Mouse (Mus musculus) right cerebral cortex, adult 18-20 months (tissue): ENCODE data around the gene AI464131.

ENCODE experiments used
- DNase-seq: peaks from one replicate; pipeline ENCODE4 v3.0.0; 2022; ENCODE audit warnings: mixed read lengths

The AI464131 gene

DNA sequence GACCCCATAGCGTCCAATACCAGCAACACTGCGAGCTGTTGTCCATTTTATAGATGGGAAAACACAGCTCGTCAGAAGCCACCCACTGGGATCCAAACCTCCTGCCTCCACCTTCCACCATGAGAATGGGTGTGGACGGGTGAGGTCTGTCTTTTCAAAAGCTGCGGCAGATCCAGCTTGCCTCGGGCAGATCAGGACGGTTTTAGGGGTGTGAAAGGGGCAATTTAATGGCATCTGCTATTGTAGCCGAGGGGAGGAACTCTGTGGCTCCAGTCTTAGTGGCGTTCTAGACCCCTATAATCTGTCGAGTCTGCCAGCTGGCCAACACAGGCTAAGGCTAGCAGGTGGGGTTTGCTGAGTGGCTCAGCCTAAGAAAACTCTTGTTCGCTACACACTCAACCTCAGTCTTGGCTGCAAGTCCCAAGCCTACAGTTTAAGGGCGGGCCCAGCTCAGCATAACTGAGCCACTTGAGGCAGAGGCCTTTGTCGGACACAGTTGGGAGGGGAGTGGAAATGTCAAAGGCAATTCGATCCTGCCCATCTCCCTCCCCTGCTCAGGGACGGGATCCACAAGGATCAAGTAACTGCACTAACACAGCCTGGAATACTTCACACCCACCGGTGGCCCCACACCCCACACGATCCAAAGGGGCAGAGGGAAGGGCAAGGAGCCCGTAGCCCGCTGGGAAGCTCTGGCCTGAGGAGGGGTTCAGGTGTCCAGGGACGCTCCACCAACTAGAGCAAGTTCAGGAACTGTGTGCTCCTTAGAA is 520 bp downstream of the AI464131 start:
- no peak for DNase-seq

DNA sequence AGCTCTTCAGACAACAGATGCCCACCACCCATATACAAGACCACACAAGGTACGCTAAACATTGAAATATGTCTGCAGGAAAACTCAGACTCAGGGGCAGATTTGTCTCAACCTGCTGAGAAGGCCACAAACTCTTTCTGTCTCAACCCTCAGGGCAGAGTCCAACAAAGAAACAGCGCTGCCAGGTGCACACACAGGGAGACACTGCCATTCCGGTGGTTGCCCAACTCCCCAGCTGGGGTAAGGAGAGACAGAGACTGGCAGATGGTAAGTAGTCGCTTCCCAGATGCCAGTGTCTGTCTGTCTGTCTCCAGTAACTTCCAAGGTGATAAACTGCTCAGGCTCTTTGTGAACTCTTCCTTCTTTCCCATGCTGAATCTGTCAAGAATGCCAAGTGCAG is 2.1 kb downstream of the AI464131 start:
- no peak for DNase-seq

DNA sequence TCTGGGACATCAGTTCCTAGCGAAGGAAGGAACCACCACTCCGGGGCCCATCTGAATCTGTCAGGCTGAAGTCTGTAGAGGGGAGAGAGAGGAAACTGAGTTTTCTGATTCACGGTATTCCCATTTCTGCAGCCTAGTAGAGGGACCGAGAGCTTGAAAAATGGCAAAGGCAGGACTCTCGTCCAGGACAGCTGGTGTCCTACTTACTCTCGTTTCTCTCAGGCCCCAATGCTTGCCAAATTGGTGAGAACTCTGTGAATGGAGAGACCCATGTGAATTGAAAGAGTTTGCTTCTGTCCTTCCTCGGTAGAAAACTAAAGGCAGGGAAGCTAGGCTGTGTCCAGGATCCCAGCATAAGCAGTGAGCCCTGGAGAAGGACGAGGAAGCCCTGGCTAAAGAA is 3.3 kb downstream of the AI464131 start:
- no peak for DNase-seq

DNA sequence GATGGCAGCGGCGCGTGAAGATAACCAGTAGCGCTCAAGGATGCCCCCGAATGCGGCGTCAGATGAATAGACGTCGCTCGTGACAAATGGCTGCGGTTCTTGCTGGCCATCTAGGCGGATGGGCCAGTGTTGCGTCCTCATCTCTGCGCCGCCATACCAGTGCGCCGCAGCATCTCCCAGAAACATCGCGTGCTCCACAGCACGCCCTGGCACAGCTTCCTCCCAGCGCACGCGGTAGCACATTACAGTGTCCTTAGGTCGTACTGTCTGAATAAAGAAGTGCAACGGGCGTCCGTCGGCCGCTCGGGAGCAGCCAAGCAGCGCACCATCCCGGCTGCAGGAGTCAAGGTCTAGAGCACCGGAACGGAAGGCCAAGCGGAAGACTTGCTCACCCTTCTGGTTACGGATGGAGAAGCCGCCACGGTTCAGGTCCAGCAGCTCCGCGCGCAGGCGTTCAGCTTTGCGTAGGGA is 3.9 kb downstream of the AI464131 start:
- no peak for DNase-seq

DNA sequence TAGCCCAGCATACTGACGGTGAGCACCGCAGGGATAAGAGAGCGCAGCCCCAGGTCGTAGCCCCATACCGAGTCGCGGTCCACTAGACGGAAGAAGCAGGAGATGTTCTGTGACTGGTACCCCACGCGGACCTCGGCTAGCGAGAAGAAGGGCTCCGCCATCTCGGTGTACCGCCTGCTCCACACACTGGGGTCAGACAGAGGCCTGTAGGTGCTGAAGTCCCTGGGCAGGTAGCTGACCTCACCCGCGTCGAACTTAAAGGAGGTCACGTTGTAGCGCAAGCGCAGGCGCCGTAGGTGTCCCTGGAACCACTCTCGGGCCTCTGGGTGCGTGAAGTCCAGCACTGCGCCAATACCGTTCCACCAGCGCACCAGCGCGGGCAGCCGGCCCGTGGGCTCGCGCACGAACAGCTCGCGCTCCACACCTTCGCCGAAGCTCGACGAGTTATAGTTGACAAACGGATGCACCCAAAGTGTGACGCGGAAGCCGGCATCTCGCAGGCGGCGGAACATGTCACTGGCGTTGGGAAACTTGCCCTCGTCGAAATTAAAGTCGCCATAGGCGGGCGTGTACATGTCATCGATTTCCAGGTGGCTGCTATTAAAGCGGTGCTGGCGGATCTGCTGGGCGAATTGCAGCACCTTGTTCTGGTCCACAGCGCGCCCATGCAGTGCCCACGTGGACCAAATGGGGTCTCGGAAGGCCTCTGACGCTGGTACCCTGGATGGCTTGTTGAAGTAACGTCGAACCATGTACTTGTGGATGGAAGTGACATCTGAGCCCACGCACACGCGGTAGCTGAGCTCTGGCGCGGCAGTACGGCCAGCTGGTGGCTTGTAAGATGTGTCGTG is 4.7 kb downstream of the AI464131 start:
- no peak for DNase-seq

DNA sequence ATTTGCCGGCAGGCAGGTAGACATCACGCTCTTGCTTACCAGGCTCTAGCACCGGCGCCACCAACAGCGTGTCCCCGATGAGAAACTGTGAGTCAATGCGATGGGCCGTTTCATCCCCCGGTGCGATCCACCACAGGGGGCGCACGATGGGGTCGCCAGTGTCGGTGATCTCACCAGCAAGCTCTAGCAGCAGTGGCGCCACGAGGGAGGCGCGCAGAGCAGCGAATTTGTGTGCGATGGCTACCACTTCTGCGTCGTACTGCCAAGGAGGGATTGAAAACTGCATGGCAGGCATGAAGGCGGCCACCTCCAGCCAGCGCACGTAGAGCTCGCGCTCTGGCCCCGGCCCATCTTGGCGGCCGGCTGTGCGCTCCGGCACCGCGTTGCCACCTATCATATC is 5.3 kb downstream of the AI464131 start:
- DNase-seq: no peak

DNA sequence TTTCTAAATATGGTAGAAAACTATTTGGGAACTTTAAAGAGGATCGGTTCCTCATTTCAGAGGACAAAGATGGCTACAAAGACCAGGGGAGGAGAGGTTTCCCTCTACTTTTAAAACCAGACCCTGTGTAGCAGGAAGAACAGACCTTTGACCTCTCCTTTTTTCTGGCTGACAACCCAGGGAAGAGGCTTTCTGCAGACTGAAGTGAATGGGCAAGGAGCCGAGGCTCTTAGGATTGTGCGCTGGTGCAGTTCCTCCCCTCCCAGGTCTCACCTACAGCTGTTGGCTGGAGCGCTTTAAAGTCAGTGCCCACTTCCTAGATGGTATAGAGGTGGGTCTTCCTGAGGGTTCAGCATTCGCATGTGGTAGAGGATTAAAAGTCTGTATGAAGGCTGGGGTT is 5.8 kb downstream of the AI464131 start:
- DNase-seq: no peak

DNA sequence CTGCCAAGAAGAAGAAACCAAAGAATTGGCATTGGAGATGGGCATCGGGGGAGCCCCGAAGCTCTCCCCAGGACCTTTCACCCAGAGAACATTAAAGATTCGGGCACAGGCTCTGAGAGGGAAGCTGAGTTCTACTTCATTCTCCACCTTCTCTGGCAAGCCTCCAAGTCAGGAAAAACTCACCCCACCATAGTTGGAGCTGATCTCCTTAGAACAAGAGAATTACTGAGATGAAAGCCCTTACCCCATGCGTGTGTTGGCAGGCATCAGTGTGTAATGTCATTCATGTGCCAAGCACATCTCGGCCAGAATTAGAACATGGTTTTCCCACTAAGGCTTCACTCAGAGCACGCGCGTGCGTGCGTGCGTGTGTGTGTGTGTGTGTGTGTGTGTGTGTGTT is 7.0 kb downstream of the AI464131 start:
- no peak for DNase-seq

DNA sequence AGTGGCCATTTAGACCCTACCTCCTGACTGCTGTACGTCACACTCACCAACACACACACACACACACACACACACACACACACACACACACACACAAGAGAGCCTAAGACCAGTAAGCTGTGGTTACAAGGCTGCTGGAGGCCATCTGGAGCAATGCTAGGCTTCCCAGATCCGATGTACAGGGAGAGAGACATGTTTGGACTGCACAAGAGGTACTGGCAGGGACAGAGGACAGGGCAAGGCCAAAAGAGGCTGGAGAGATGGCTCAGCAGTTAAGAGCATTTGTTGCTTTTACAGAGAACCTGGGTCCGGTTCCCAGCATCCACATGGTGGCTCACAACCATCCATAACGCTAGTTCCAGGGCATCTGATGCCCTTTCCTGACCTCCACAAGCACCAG is 7.8 kb downstream of the AI464131 start:
- no peak for DNase-seq

DNA sequence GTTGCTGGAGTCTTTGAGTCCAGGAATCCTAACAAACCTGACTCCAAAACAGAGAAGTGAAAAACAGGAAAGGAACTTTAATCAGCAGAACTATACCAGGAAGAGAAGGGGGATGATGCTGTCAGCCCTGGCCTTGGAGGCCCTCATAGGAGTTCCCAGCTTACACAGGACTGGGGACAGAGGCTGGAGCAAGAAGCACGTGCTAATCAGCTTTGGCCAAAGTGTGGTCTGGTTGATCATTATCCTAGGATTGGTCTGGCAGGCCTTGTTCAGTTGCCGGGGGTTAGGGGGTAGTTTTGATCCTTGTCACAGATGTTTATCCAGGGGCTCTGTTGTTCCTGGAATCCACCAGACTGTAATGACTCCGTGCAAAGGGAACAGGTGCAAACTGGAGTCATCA is 8.5 kb downstream of the AI464131 start:
- DNase-seq: no peak

DNA sequence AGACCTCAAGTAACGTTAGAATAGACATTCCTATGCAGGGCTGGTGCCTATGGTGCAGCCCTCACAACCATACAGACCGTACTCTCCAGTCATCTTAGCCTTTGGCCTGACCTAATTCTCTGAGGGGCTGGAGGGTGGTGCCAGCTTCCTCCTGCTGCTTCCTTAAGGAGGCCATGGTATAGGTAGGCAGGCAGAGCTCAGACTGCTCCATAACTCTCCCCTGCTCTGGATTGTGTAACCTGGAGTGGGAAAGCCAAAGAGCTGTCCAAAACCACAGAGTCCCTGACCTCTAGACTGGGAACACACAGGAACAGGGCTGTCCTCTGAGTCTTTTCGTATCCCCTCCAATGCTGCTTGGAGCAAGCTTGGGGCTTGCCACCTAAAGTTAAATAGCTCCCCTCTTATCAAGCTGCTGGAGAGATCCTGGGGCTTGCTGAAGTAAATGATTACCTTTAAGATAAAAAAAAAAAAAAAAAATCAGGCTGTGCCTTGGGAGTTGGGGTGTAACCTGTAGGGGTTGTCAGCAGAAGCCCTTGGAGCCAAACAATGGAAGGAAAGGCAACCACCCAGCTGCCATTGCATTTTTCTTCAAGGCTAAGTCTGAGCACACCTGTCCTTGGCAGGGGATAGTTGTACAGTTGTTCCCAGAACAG is 9.3 kb downstream of the AI464131 start:
- no peak for DNase-seq

DNA sequence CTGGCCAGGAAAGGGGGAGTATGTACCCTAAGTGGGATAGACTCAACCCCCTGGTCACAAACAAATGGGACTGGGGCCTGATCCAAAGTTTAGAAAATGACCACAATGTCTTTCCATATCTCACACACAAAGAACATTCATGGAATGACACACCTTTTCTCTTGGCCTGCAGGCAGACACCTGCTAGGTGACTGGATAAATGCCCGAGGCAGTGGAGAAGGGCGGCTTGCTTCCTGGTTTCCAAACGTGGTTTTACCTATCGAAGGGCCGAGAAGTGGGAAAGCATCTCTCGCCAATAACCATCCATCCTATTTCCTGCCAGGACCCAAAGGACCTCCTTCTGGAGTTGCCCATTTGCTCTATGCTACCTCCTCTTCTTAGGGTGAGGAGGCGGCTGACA is 9.9 kb downstream of the AI464131 start:
- no peak for DNase-seq

DNA sequence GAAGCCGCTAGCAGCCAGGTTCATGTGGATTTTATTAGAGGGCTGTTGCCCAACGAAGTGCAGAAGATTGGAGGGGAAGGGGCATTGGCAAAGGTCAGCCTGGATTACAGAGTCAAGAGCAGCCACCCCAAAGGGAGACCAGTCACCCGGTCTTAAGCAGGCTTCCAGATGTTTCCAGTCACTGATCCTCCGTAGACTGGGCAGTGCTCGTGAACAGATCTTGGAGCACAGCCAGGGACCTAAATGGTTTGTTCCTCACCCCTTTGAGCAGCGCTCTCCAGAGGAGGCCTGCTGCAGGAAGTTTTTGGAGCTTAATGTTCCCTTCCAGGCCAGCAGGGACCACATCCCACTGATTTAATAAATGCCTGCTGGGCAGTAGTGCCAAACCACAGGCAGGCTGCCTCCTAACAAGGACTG is 21.3 kb downstream of the AI464131 start:
- DNase-seq: peak; percentile 48

DNA sequence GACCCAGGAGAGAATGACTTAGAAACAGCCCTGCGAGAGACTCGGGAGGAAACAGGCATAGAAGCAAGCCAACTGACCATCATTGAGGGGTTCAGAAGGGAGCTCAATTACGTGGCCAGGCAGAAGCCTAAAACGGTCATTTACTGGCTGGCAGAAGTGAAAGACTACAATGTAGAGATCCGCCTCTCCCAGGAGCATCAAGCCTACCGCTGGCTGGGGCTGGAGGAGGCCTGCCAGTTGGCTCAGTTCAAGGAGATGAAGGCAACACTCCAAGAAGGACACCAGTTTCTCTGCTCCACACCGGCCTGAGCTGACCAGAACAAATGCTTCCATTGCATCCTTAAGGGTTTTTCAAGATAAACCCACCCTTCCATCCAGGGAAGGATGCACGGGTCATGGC is 22.6 kb downstream of the AI464131 start:
- DNase-seq: peak; percentile 28

DNA sequence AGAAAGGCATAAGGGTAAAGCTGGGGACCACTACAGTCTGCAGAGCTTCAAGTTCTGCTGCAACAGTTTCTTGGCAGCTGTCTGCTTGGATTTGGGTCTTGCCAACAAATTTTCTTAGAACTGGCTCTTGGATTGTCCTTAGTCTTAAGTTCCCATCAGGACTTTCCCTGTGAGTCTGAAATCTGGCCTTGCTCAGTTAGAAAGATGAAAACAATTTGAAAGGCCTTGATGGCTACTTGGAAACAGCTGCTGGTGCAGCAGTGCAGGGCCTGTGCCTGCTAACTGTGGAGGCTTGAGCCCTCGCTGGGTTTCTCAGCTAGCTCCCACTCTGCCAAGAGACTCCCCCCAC is 23.4 kb downstream of the AI464131 start:
- no peak for DNase-seq

DNA sequence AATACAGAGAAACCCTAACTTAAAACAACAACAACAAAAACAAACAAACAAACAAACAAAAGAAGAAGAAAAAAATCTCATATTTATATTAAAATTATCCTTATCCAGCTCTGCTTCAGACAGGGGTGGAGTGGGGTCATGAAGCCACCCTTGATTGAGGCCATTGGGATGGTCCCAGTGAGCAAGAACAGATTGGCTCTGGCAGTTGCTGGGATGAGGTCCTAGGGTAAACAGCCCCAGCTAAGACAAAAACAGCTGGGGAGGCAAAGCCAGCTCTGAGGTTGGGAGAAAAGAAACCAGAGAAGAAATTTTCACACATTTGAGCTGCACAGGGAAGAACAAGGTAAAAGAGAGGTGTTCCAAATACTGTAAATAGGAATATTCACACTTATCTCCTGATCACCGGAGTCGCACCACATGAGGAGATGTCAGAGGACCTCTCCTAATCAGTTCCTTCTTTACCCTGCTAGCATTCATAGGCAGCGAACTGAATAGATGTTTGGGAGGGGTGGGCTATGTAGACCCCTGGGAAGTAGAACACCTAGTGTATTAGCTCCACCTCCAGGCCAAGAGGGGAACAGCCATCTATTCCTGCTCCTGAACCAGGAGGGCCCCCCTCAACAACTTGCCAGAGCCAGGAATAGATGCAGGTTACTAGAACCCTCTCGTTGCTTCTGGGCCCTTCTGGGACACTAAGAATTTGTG is 24.0 kb downstream of the AI464131 start:
- no peak for DNase-seq

DNA sequence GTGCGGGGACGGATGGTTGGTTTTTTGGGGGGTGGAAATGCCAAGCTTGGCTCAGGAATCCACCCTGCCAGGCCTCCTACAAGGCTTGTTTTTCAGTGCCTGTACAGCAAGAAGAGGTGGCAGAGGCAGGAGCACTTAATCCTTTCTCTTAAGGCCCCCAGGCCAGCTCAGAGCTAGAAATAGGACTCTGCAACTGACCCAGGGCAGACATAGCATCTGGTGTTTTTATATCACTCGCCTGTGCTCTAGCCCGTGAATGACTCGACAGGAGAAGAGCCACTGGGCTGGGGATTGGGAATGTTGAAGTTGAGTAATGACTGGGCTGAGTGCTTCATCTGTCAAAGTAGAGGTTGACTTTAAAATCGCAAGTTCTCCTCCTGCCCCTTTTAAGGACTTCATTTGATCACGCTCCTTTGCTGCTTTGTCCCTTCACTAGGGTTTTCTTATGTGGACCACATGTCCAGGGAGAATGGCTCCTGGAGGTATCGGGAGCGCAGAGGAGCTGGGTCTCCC is 25.2 kb downstream of the AI464131 start:
- no peak for DNase-seq

DNA sequence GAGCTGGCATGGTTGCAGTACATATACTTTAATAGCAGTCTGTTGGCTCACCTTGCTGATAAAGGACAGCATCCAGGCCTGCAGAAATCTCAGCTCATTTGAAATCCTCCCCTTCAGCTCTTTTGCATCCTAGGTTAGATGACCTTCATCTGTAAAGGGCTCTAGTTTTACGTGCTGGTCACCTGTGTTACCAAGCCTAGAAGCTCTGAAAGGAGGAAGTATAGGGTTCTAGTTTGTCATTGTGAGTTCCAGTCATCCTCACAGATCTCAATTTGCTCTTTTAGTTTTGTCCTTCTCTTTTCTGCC is 31.5 kb downstream of the AI464131 start:
- no peak for DNase-seq

DNA sequence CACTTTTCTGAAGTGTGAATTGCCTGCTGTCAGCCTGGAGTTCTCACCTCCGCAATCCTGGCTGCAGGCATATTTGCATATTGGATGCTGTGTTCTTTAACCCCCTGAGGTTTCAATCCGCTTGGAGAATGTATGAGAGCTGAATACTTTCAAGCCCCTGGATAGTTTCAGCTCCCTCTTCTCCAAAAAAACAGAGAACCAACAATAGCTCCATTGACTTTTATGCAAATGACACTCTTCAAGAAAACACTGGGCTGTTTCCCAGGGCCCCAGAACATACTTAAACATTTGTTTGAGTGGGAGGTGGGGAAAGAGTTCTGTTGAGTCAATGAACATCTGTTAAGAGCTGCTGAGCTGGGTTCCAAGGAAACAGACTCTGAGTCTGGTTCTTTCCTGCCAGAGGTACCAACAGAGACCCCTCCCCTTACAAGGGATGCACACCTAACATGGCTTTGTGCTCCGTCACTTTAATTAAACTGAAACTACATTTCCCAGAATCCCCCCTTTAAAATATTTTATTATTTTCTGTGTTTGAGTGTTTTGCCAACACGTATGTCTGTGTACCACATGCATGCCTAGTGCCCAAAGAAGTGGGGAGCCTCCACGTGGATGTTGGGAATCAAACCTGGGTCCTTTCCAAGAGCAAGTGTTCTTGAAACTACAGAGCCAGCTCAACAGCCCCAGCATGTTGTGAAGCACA is 32.0 kb downstream of the AI464131 start:
- DNase-seq: peak; percentile 80

DNA sequence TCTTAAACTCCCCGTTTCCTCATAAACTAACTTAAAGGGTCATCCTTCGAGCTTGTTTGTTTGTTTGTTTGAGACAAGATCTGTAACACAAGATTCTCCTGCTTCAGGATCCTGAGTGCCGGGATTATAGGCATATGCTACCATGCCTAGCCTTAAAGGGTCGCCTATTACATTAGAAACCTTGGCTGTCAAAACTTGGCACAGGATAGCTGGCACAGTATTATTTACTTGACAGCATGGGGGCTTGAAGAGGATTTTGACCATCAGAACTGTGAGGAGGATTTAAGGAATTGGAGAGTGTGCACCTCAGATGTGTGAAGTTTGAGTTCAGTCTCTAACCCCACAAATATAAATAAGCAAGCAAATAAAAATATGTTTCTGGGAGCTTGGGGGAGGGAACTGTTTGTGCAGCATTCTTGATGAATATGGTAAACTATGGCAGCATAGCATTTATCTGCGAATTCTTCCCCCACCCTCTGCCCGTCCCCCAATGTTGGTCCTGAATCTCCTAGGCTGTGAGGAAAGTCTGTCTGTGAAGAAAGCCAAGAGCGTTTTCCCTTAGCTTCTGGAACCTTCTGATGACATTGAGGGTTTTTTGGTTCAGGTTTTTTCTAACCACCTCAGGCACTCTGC is 32.7 kb downstream of the AI464131 start:
- no peak for DNase-seq

DNA sequence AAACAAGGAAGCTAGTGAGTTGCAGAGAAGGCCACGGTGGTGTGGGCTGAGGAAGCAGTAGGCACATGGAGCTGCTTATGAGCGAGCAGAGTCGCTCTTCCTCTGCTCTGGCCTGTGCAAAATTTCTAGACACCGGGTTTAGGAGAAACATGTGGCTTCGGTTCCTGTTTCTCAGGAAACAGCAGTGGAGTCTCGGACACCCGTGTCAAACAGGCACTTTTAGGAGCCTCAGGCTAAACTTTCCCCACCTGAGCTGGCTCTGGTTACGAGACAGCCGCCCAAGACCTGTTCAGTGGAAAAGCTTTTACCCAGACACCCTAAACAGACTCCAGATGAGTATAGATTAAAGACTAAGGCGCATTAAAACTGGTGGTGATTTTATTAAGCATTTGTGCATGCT is 33.7 kb downstream of the AI464131 start:
- no peak for DNase-seq
